Mouse (Mus musculus): ENCODE measurements around the gene Mef2a. TPM values are rescaled to one million over a fixed set of nuclear protein-coding genes. Genes with fewer than 3 reads are reported as not detected.

Mef2a gene
- 100 to 1,000 TPM; 131 to 135 TPM for total RNA-seq (2021)
- long read RNA-seq, experiment 1, full-length matches to known transcripts = 21 of 64 reads
- long read RNA-seq, experiment 1, partial matches to known transcripts = 7 of 64 reads
- long read RNA-seq, experiment 1, other reads (novel, unspliced or antisense) = 36 of 64 reads
- long read RNA-seq, experiment 2, full-length matches to known transcripts = 8 of 31 reads
- long read RNA-seq, experiment 2, partial matches to known transcripts = 0 of 31 reads
- long read RNA-seq, experiment 2, other reads (novel, unspliced or antisense) = 23 of 31 reads

DNA sequence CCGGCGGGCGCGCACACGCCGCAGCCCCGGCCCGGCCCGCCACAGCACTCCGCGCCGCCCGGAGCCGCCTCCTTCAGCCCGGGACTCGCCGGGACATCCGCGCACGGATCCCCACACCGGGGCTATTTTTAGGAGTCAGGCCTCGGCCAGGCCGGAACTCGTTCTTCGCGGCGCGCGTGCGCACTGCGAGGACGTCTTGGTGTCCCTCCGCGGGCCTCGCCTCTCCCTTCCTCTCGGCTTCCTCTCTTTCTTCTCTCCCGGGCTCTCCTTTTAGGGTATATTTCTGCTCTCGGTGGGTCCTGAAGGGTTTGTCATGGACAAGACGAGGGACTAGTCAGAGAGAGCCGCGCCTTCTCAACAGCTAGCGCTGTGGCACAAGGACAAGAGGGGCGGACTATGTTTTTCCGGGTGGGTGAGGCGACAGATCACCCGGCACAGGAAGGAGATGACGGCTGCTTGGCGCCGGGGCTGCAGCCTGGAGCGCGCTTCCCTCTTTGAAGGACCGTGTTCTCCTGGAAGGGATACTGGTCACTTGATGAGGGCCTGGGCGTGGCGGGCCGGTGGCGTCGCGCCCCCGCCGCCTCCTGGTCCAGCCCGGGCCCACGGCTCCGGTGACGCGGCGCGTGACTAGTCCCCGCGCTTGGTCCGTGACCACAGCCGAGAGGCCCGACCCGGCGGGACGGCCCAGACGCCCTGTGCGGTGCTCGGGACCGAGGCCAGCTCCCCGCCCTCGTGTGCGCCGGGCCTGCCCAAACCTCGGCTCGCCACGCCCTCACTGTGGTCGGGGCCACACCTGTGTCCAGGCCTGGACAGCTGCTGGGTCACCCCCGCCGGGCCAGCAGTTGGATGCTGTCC, at the start of gene Mef2a:
Gene Mef2a (minus strand): TSS at position 130 of the 855 bp plus-strand sequence.
- peak; percentile 97 to 99 for DNase-seq

DNA sequence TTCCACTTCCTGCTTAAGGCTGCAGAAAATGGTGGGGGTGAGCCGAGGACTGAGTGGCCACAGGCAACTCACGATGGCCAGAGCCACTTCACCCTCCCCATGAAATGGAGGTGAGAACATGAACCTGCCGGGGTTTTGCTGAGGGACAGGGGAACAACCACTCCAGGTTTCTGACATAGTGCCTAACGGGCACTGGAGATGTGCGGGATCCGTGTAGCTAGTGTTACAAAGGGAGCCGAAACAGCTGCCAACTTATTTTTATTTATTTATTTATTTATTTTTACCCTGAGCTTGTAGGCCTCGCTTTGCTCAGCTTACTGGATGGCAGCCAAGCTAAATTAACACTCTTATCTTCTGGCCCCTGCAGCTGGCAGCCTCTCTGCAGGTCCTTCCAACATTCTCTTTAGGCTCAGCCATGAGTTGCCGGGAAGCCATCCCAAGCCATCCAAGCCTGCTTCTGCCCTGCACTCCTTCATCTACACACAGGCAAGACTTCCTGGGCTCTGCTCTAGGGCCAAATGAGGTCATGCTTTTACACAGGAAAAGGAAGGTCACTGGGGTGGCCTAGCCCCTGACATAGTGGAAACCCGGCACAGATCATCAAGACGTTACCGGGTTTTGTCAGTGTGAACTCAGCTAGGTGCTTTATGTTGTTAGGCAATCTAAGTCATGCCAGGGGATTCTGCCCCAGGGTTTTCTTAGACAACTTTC, 49.0 kb upstream of the Mef2a start:
- peak; percentile 87 to 91 for DNase-seq

DNA sequence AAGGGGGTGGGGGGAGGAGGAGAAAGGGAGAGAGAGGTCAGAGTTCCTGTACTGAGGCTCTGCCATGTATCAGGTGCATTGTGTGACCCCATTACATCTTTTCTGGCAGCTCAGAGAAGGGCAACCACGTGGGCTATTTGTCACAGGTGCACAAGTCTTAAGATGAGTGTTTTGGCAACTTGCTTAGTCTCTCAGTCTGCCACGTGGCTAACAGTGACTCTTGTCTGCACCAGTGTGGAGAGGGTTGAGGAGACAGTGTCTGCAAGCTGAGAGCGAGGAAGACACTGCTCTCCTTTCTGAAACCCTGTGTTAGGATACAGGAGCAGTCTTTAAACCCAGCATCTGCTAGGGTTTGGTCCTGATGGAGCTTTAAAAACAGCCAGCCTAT, 48.4 kb upstream of the Mef2a start:
- no peak for DNase-seq

DNA sequence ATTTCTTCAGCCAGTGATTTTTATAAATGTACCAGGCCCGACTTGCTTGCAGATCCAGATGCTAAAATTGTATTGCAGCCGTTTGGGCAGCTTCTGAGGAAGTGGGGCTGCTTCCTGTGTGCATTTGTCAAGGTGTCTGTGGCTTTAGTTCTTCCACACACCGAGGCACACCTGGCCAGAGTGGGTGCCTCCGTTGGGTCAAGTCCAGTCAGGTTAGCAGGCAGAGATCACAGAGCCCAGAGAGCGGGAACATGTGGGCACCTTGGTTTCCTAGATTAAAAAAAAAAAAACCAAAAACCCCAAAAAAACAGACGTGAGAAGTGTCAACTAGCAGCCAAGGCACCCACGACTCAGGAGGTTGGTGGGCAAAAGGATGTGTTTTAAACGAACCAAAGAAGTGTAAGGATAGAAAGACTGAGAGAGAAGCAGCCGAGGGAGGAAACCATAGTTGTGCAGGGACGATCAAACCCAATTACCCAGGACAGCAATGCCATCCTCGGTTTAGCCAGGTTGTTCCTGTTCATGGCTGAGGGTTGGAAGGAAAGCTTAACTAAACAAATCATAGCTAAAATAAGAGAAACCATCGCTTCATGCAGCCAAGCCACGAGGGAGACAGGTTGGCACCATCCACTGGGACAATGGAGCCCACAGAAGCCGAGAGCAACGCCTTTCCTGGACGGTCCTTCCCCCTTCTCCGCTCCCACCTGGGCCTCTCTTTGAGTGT, 47.1 kb upstream of the Mef2a start:
- no peak for DNase-seq

DNA sequence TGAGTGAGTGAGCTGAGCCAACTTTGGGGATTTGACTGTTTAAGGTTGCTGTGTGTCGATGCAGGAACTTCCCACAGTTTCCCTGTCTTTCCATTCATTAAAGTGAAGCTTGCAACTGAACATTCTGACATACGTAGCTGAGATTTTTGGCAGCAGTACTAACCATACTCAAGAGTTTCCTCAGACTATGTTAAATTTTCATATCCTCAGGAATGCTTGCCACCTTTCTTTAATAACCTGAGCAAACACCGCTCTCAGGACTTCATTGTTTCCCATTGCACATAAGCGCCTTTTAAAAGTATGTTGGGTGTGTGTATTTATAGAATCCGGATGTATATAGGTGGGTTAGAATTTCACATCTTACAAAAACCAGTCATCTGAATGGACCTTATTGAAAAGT, 45.5 kb upstream of the Mef2a start:
- DNase-seq = no peak

DNA sequence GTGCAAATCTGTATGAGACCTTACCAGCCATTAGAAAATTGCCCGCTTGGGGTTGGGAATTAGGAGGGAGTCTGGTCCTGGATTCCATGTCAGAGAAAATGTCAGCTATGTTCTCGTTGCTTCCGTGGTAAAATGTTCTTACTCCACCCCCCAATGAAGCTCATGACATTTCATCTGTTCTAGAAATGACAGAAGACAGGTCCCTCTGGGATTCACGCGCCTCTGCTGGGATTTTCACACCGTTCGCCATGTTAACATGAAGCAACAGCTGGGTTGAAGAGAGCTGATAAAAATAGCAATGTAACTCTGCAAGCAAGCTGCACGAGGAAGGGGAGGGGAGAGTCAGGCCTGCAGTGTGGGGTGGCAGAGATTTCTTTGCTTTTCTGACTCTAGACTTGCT, 42.1 kb upstream of the Mef2a start:
- peak; percentile 56 to 59 for DNase-seq

DNA sequence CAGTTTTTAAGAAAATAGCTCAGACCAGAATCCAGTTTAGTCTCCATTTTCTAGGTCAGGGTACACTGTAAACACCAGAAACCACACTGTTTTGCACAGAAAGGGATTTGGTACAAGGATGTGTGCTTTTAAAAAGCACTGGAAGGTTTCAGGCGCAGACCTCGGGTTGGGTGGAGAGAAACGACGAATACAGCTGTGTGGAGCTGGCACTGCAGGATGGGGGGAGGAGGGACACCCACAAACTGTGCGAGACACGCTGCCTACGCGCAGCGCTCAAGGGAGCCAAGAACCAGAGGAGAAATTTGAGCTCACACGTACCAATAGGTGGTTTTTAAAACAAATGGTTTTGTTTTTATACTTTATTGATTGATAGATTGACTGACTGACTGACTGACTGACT, 40.0 kb upstream of the Mef2a start:
- DNase-seq = no peak

DNA sequence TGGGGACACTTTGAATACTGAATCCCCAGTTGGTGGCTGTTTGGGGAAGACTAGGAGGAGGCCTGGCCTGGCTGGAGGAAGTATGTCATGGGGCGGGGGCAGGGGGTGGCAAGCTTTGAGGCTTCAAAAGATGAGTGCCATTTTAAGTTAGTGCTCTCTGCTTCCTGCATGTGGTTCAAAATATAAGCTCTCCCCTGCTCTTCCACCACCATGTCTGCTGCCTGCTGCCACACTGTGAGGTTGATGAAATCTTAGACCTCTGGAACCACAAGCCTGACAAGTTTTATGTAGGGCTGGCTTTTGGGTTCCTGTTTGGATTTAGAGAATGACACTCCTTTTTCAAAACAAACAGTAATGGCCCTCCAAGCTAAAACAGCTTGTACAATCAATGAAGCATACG, 34.4 kb upstream of the Mef2a start:
- no peak for DNase-seq

DNA sequence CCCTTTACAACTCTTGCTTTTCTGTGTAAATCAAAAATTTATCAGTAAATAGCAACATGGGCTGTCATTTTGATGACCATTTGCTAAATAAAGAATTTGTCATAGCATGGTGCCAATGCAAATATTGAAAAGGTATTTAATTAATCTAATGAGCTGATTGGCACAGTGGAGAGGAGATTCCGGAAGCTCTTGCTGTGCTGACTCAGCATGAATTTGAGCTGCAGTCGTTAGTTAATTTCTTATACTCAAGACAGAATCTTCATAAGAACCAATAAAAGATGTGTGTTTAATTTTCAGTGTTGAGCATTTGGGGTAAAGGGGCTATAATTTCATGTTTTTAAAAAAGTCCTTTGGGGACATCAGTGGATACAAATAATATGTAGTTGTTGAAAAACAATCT, 31.5 kb upstream of the Mef2a start:
- no peak for DNase-seq

DNA sequence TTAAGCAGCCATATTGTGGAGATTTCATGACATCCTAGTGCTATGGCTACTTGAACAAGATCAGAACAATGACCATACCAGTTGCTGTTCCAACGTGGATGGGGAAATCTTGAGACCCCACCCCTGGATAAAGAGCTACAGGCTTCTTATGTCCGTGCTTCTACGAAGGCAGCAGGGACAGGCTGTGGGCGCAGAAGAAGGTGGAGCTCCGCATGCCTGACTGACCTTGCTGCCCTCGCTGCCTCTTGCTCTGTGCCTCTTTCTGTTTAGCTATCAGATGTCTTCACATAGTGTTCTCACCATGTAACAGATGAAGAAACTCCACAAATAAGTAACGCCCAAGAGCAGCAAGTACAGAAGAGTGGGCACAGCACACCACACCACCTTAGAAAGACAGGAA, 29.7 kb upstream of the Mef2a start:
- DNase-seq = no peak

DNA sequence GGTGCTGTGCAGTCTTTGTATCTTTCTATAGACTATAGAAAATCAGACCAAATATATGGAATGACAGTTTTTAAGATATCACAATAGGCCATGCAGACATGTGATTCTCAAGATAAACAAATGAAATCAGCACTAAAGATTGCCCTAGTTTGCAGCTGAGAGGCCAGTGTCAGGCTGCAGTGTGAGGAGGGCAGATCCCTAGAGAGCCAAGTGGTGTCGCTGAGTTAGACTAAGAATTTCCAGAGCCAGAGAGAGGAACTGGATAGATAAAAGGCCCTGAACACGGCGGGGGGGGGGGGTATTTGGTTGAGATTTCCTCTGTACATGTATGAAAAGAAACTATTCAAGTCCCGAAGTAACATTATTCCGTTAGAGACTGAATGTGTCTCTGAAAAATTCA, 28.7 kb upstream of the Mef2a start:
- peak in 1 of 2 experiments; percentile 37 for DNase-seq

DNA sequence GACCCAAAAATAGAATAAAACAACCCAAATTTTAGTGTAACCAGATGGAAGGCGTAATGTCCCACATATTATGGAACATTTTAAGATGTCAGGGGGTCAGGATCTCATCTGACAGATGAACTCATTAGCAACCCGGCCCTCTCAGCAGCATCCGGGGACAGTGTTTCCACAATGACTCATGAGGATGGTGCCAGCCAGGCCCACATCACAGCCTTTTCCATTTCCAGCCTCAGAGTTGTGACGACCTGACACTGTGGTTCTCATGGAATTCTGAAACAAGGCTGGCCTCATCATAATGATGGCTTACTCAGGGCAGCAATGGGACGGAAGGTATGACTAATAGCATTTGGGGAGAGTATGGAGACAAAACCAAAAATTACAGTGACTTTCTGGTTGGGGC, 18.1 kb upstream of the Mef2a start:
- no peak for DNase-seq

DNA sequence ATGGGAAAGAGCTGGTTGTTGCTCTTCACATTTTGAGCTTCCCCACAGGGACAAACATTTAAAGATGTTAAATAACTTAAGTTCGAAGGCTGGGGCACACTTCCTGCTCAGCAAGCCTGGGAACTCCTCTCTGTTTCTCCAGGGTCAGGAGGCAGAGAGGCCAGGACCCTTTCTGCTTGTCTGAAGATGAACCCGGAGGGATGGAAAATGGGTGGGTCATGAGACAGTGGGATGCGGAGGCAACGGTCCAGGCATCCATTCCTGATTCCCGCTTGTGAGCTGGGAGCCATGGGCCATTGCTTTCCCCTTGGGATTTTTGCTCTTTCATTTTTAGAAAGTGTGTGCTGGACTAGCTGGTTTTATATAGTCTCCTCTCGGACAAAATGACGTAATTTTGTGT, 17.4 kb upstream of the Mef2a start:
- DNase-seq = peak; percentile 19 to 71

DNA sequence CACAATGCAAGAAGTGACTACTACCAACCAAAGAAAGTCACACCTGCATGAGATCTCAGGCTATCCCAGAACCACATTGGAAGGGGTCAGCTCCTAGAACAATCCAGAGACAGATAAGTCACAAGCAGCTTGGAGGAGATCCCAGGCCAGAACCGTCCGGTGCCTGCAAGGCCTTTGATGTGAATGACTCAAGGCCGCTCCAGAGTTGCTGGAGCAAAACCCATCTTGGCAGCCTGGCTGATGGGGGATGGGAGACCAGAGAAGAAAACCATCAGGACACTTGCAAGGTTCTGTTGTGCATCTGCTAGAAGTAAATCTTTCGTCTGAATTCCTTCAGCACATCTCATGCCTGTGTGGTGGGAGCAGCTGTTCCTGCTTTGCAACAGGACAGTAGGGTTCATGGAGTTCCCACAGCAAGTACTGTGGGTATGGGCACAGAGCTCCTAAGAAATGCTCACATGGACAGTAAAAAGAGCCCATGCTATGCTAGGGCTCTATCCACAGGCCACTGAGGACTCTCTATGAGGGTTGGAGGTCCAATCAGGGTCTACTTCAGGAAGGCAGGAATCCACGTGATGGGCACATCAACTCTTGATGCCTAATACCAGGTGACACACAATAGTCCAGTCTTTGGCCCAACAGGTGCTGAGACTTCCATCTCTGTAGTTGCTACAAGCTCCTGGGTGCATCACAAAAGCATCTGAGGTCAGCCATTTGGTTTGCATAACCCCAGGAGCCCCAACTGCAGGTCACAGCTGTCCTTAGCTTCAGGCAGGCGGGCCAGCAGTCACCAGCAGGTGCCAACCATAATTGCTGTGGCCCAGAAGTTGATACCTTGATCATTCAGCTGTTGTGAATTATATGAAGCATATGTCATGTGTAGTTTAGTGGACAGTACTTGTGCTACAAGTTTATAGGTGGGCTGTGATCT, 12.5 kb upstream of the Mef2a start:
- no peak for DNase-seq

DNA sequence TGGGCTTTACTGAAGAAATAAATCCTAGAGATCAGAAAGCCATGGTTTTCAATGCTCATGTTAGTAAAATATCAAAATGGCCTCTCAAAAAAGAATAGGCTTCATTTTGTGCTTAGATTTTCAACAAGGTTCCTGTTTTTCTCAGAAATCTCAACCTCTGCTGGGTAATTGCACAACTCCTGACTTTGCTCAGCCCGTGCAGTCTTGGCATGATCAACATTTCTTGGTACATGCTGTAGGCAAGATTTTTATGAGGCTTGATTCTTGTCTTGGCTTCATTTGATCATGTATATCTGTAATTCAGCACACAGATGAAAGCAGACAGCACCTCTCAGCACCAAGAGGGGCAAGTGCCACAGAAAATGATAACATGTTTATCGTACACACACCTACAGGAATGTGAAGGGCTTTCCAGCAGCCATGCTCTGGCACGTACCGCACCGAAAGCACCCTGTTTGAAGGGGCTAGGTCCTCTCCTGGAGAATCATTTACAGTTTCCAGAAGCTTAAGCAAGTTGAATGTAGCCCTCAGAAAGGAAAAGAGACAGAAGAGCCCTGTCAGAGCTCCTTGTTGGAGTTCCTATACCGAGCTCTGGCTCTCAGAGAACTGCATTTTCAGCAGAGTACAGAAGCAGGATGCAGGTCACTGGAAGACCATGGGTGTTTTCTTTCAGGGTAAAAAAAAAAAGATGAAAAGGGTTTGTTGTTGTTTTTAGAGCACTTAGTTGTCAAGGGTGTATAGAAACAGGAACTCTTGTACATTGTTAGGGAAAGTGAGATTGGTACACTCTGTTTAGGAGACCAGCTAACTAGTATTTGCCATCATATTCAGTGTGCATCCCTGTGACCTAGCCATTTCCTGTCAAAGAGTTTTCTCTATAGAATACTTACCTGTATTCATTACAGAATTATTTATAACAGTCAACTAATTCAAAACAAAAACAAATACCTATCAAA, 7.8 kb upstream of the Mef2a start:
- peak in 1 of 2 experiments; percentile 48 for DNase-seq

DNA sequence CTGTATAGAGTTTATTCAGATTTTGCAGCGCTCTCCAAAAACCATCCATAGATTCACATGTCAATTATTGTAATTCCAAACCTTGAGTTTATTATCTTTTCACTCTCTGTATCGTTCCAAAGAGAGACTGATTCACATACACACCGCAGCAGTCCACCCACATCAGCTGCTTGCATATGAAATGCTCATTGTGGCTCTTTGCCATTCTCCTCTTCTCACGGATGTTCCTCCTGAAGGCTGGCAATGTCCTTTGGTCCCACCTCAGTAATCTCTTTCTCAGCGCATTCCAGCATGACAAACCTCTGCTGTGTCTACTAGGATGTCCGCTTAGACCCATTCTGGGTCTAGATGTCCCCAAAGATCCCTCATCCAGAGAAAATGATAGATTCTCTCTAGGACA, 4.1 kb upstream of the Mef2a start:
- no peak for DNase-seq

DNA sequence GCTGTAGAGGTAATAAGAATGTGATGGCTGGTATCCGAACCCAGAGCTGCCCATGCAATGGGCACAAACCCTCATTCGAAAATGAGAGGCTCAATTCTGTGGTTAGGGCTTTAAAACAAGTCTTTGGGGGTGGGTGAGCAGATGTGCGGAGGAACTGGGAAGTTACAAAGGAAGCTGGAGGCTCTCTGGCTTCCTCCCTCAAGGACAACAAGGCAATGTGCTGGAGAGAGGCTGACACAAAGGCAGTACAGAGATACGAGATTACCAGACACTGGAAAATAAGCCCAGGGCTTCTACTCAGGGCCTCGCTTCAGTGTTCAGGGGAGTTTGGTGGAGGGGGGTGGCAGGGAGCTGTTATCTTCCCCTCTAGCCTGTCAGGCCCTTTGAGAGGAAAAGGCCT, 1.3 kb upstream of the Mef2a start:
- peak; percentile 63 to 79 for DNase-seq

DNA sequence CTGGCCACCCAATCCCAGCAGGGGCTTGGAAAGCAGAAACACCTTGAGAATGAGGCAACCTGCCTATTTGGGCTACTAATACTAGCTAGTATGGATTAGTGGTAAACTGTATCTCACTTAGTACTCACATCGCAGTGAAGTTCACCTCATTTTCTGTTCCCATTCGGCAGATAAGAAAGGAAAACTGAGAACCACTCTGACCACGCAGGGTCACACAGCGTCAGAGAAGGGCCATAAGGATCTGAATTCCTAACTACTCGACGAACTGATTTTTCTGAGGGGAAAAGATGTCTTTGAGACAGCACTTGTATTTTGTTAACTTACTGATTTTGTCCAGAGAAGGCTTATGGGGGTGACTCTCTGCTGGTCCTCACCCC, 914 bp upstream of the Mef2a start:
- DNase-seq = no peak

DNA sequence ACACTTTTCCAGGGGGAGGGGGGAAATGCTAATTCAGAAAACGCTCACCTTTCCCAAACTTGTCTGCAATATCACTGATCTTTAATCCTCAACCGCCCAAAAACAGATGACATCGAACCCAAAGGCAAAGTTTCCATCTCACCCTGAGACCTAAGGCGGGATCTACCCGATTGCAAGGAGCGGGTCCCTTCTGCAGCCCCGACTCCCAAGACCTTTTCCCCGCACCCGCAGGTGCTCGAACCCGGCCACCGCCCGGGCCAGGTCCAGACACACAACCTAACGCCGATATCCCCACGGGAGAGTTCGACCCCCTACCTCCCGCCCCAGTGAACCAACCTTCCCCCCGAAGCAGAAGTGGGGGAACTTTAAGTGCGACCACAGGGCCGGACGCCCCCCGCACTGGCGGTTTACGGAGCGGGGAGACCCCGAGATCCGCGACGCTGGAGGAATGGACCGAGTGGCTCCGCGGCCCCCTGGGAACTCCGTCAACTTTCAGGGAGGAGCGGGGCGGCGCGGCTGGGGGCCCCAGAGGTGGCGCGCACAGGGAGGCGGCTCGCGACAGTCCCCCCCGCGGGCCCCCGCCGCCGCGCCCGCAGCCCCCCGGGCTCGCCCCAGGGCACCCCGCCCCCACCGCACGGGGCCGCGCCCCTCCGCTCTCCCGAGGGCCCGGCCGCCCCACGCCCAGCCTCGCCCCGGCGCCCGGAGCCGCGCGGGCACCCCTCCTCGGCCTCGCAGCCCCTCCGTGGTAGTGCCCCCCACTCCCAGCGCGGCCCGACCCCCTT, 576 bp downstream of the Mef2a start:
- DNase-seq = peak; percentile 52 to 62
